Mouse (Mus musculus) ES-E14 (cell line): ENCODE measurements around the gene Crybb1. TPM values are rescaled to one million over a fixed set of nuclear protein-coding genes. Genes with fewer than 3 reads are reported as not detected.
A peak's percentile ranks its signal among the peaks of the same experiment; 100 is the strongest.

Experiments used
- DNase-seq: peaks from one replicate; pipeline ENCODE4 v3.0.0-alpha.2; 2013; ENCODE audit warnings: low read depth, low spot score
- H3K27ac ChIP-seq: 2 replicates; pipeline ENCODE4 v1.5.1; 2012; ENCODE audit warnings: low read depth, mild to moderate bottlenecking, low read length, moderate library complexity, mixed read lengths; ENCODE audit not compliant: poor library complexity, insufficient read depth, severe bottlenecking
- H3K36me3 ChIP-seq: 2 replicates; pipeline ENCODE4 v1.6.1; 2012; ENCODE audit warnings: mild to moderate bottlenecking, low read length, moderate library complexity, mixed read lengths; ENCODE audit not compliant: control insufficient read depth, poor library complexity, insufficient read depth, severe bottlenecking
- H3K4me1 ChIP-seq, 2 experiments: fragments of 150-350 bp in 1 of 2; sonication (generic) in 1 of 2; 2 replicates each; pipeline ENCODE4 v1.6.1; 2012; ENCODE audit warnings: low read length in 2 of 2, mild to moderate bottlenecking in 1 of 2, mixed read lengths in 1 of 2; ENCODE audit not compliant: control insufficient read depth in 2 of 2, insufficient read depth in 2 of 2, poor library complexity in 1 of 2
- H3K4me3 ChIP-seq, 2 experiments: fragments of 150-350 bp in 1 of 2; sonication (generic) in 1 of 2; 2 replicates each; pipeline ENCODE4 v1.5.1; 2012; ENCODE audit warnings: low read length in 2 of 2, low read depth in 1 of 2, mild to moderate bottlenecking in 1 of 2, mixed read lengths in 1 of 2; ENCODE audit not compliant: insufficient read depth in 1 of 2, poor library complexity in 1 of 2, severe bottlenecking in 1 of 2
- H3K9ac ChIP-seq: 2 replicates; pipeline ENCODE4 v1.6.1; 2012; ENCODE audit warnings: low read depth, mild to moderate bottlenecking, low read length, mixed read lengths; ENCODE audit not compliant: poor library complexity, insufficient read depth, severe bottlenecking
- H3K9me3 ChIP-seq: fragments of 150-350 bp; sonication (generic); 2 replicates; pipeline ENCODE4 v1.6.1; 2012; ENCODE audit warnings: low read depth, mild to moderate bottlenecking, low read length; ENCODE audit not compliant: control insufficient read depth, insufficient read depth
- CHD2 ChIP-seq: IDR thresholded peaks from 2 replicates; pipeline ENCODE4 v1.6.1; 2014; ENCODE audit warnings: mild to moderate bottlenecking, low read depth, low read length, inconsistent platforms
- HCFC1 ChIP-seq: IDR thresholded peaks from 2 replicates; pipeline ENCODE4 v1.6.1; 2012; ENCODE audit warnings: low read length, inconsistent platforms, borderline replicate concordance; ENCODE audit not compliant: insufficient read depth
- MAFK ChIP-seq: IDR thresholded peaks from 2 replicates; pipeline ENCODE4 v1.6.1; 2014; ENCODE audit warnings: mild to moderate bottlenecking, low read depth, low read length, inconsistent platforms; ENCODE audit not compliant: insufficient read depth
- ZC3H11A ChIP-seq: IDR thresholded peaks from 2 replicates; pipeline ENCODE4 v1.6.1; 2012; ENCODE audit warnings: low read depth, mild to moderate bottlenecking, inconsistent platforms, low read length, borderline replicate concordance
- ZNF384 ChIP-seq: IDR thresholded peaks from 2 replicates; pipeline ENCODE4 v1.6.1; 2012; ENCODE audit warnings: low read depth, low read length, inconsistent platforms
- in situ Hi-C, 2 experiments: fragments of 600-800 bp; cut with MboI; formaldehyde crosslinking; loops; one replicate each; pipeline ENCODE4 v1.15.1; 2025; ENCODE audit warnings: low sequenced_read_pairs in 2 of 2, inconsistent platforms in 1 of 2; ENCODE audit not compliant: unreplicated experiment in 2 of 2
- total RNA-seq: library from RNA; depleted of rRNA; stranded (reverse); fragments of 300-350 nt; gene quantifications from 2 replicates; pipeline ENCODE4 v1.2.3, GENCODE M21; 2012

Crybb1 gene
- total RNA-seq, 1 experiment = not detected

GRCm38 (mm10) chr5:112219398-112219797, 36.2 kb upstream of the Crybb1 start:
- Histone ChIP-seq H3K27ac (no peak overlapping the region), H3K9ac (no peak overlapping the region), H3K36me3 (no peaks in the 10 kb centered on the region), H3K4me3 (no peak overlapping the region), H3K4me1 (peaks cover 7 to 21% of the 10 kb centered on the region in 2 experiments), H3K9me3 (no peaks in the 10 kb centered on the region)
- in situ Hi-C loops = no loop called here
- TF ChIP-seq MAFK (no peak), ZC3H11A (no peak), HCFC1 (no peak), CHD2 (no peak), ZNF384 (no peak)
- no peak for DNase-seq

DNA sequence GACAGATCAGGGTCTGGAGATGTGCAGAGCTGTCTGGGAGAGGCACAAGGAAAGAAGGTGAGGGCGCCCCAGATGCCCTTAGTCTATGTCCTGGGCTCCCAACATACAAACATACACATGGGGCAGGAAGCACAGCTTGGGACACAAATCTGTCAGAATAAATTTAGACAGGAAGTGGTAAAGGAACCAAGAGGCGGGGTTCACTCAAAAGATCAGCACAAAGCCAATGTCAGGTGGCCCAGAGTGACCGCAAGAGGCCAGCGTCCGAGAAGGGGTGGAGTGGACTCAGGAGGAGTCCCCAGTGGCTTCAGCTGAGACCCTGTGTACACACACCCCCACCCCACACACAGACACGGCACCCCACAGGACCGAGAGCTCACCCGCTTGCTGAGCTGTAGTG, 35.4 kb upstream of the Crybb1 start:
- Histone ChIP-seq H3K4me1 (peaks cover 2 to 15% of the 10 kb centered on the region in 2 experiments; a peak in 2 of 4 replicates), H3K9ac (no peak overlapping the region), H3K4me3 (no peak overlapping the region), H3K27ac (no peak overlapping the region), H3K36me3 (no peaks in the 10 kb centered on the region), H3K9me3 (no peaks in the 10 kb centered on the region)
- in situ Hi-C loops = no loop called here
- TF ChIP-seq CHD2 (no peak), ZNF384 (no peak), MAFK (no peak)
- no peak for DNase-seq

DNA sequence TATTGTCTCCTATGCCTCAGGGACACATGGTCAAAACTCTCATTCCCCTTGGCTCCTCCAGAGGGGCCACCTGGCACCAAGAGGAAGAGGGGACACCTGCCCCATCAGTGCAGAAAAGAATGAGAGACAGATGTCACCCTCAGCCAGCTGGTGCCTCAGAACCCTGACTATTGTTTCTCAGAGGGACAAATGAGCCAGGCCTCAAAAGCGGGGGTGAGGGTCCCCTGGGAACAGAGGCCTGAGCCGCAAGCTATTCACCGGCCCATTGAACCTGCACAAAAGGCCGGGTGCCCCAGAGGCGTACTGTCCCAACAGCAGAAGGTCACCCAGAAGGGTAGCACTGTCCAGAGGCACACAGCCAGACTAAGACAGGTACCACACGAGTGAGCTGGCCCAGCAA, 30.0 kb upstream of the Crybb1 start:
- Histone ChIP-seq H3K4me1 (peaks cover 0 to 14% of the 10 kb centered on the region in 2 experiments; a peak in 2 of 4 replicates), H3K4me3 (no peak overlapping the region), H3K36me3 (no peaks in the 10 kb centered on the region), H3K9ac (no peak overlapping the region), H3K9me3 (no peaks in the 10 kb centered on the region), H3K27ac (no peak overlapping the region)
- in situ Hi-C loops = loop anchor here in 1 of 2 experiments (25.0 kb wide), 1 partner anchor 112 kb away; the partner anchor contains the start of genes Hps4, Srrd and Tfip11
- no peak for DNase-seq
- no peak for TF ChIP-seq ZNF384

GRCm38 (mm10) chr5:112227354-112227753, 28.3 kb upstream of the Crybb1 start:
- Histone ChIP-seq H3K4me1 (peaks cover 0 to 14% of the 10 kb centered on the region in 2 experiments; a peak in 2 of 4 replicates), H3K27ac (no peak overlapping the region), H3K4me3 (peak overlapping the region in 1 of 2 experiments; percentile 31; a peak in 3 of 4 replicates), H3K9ac (peak overlapping the region; percentile 31; the same call in 1 of the 2 replicates), H3K36me3 (no peaks in the 10 kb centered on the region), H3K9me3 (no peaks in the 10 kb centered on the region)
- DNase-seq = no peak
- TF ChIP-seq CHD2 (no peak), MAFK (no peak), HCFC1 (no peak), ZNF384 (no peak), ZC3H11A (no peak)
- in situ Hi-C loops = loop anchor here in 1 of 2 experiments (25.0 kb wide), 1 partner anchor 110 kb away; the partner anchor contains the start of genes Hps4, Srrd and Tfip11

- in situ Hi-C loops = loop anchor here in 1 of 2 experiments (25.0 kb wide), 1 partner anchor 109 kb away; the partner anchor contains the start of genes Hps4, Srrd and Tfip11
- H3K4me1 ChIP-seq = peaks cover 0 to 14% of the 10 kb centered on the region in 2 experiments; a peak in 2 of 4 replicates
- no peak for DNase-seq
- H3K27ac ChIP-seq = no peak overlapping the region
- peak overlapping the region; percentile 31; the same call in 1 of the 2 replicates for H3K9ac ChIP-seq
- H3K9me3 ChIP-seq = no peaks in the 10 kb centered on the region
- no peaks in the 10 kb centered on the region for H3K36me3 ChIP-seq
- H3K4me3 ChIP-seq = peak overlapping the region; percentile 53 to 60; a peak in 2 of 4 replicates
- TF ChIP-seq CHD2 = no peak
- TF ChIP-seq ZC3H11A = no peak
- no peak for TF ChIP-seq MAFK
- no peak for TF ChIP-seq HCFC1
- TF ChIP-seq ZNF384 = no peak
Observed at GRCm38 (mm10) chr5:112227898-112228239, 27.7 kb upstream of the Crybb1 start.
